Mouse (Mus musculus) adipocyte (in vitro differentiated cells): Measurements from ENCODE around the gene Vamp2.

Source experiments
- DNase-seq: peaks from one replicate; pipeline ENCODE4 v3.0.0-alpha.2; 2016; ENCODE audit warnings: low spot score

The Vamp2 gene

DNA sequence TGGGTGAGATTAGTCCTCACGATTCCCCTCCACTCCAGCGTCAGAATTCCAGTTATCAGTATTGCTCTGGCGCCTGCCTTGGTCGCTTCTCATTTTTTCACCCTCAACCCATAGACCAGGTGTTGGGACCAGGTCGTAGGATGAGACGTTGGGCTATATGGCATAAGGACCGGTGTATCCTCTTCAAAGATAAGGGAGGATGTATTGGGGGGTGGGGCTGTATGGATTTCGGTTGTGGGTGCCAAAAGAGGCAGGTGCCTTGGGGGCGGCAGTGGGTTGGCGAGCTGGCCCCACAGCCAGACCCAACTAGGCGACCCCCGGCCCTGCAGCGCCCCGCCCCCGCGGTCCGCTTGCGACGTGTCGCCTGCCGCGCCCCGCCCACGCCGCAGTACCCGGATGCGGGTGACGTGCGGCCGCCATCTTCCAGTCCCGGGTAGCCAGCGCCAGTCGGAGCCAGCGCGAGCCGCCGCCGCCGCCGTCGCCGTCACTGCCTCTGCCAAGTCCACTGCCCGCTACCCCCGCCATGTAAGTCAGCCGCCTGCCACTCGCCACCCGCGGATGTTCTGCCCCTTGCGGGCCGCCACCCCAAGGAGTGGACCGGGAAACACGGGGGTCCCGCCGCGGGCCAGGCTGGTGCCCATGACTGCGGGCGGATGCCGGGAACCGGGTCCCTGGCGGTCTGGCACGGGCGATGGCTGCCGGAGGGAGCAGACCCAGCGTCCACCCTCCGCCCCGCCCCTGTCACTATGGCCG, at the start of gene Vamp2:
TSS of gene Vamp2 (plus strand) at position 388 of the 753 bp plus-strand sequence.
- DNase-seq: peak; percentile 84

DNA sequence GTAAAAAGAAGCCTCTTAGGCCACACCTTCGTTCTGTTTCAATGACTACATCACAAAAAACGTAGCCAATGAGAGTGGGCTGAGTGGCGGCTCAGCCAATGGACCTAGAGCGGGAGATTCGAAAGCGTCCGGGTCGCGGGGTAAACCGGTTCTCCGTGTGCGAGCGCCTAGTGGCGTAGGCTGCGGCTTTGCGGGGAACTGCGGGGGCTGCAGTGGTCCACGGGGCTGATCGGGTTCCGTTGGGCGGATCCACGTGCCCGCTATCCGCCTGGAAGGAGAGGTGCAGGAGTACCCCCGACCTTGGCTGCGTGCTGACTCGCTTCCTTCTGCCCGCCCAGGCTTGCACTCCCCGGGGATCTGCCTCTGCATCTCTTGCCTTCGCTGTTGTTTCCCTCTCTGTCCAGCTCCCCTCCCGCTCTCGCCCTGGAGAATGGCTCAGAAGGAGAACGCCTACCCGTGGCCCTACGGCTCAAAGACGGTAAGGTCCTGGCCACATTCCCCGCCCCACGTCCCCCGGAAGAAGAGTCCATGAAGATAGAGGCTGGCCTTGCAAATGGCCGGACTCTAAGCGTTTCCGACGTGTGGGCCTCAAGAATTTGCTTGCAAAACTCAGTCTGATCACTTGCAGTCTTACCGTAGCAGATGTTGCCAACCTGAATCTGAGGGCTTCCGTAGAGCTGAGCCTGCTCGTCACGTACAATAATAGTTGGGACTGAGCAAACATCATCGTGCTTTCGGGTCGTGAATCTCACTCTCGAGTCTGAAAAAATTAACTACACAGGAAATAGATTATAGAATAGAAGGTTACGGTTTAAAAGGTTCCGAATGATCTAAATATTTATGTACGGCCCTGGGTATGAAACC, 42.5 kb upstream of the Vamp2 start, which contains the start of gene Aurkb:
TSS of gene Aurkb (plus strand) at position 117 of the 864 bp plus-strand sequence.
- peak; percentile 91 for DNase-seq

DNA sequence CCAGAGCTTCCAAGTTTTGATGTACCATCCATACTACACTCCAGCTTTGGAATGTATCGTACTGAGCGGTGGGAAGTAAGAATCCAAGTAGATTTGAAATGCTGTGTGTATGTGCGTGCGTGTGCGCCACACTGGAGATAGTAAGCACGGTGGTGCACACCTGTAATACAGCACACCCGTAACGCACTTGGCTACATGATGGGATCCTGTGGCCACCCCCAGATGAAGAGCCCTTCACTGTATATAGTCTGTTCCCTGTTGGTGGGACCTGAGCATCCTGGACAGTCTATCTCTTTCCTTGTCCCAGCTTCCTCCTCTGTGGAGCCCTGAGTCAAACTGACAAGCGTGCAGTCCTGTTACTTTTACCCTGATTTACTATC, 41.9 kb upstream of the Vamp2 start:
- DNase-seq: no peak

DNA sequence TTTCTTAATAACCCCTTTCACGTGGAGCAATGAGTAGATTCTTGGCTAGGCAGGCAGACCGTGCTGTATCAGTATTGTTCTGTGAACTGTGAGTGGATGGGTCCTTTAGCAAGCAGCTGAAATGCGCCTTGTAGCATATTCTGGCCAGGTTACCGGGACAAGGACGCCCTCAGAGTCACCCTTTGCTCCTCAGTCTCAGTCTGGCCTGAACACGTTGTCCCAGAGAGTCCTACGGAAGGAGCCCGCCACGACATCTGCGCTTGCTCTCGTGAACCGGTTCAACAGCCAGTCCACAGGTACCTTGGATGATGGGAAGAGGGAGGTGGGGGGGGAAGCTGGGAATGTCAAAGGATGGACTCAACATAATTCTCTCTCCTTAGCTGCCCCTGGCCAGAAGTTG, 40.7 kb upstream of the Vamp2 start:
- DNase-seq: no peak

DNA sequence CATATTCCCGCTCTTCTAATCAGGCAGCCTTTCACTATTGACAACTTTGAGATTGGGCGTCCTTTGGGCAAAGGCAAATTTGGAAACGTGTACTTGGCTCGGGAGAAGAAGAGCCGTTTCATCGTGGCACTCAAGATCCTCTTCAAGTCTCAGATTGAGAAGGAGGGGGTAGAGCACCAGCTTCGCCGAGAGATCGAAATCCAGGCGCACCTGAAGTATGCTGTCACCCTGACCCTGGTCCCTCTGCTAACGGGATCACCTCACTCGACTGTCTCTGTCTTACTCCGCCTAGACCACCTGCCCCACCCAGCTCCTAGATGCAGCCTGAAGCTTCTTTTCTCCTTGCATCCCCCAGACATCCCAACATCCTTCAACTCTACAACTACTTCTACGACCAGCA, 40.1 kb upstream of the Vamp2 start:
- DNase-seq: no peak

DNA sequence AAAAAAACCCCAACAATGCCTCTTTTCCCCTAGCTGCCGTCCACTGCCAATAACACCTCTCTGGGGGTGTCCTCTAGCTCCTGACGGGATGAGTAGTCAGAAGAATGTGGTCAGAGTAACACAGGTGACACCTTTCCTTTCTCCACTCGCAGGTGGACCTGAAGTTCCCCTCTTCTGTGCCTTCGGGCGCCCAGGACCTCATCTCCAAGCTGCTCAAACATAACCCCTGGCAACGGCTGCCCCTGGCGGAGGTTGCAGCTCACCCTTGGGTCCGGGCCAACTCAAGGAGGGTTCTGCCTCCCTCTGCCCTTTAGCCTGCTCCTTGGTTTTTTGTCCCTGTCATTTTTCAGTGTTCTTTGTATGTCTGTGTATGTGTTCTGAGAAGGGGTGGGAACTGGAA, 37.5 kb upstream of the Vamp2 start:
- DNase-seq: no peak

DNA sequence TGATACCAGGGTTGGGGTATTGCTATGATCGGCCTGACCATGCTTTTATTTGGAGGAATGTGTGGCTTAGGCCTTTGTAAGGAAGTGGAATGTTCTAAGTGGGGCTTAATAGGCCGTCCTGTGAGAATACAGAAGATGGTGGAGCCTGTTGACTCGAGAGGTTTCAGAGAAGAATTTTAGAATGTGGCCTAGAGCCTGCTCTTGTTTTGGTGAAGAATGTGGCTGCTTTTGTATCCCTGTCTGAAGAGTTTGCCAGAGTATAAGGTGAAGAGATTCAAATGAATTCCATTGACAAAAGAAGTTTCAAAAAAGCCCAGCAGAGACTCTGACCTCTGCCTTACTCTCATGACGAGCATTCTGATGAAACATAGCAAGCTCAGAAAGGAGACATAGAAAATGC, 36.5 kb upstream of the Vamp2 start:
- no peak for DNase-seq

DNA sequence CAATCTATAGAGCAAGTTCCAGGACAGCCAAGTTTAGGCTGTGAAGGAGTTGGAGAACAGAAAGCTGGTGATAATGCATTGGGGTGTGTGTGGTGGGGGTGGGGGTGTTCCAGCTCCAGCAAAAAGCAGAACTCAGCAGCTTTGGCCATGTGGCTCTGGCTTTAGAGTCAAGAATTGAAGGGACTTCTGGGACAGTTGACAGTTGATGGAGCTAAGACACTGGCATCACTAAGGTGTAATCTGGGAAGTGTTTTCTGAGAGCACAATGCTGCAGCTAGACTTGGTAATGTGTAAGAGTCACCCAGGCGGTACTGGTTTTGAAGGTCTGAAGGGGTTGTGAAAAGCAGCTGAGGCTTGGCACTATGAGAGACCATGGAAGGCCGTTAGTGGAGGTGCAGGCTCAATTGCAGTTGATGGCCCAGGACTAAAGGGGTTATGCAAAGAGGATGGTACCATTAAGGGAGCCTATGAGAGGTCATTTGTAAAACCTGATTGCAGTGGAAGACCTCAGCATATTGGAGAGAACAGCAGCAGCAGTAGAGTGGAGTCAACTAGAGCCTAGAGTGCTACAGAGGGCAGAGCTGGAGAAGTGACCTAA, 35.4 kb upstream of the Vamp2 start:
- DNase-seq: no peak

DNA sequence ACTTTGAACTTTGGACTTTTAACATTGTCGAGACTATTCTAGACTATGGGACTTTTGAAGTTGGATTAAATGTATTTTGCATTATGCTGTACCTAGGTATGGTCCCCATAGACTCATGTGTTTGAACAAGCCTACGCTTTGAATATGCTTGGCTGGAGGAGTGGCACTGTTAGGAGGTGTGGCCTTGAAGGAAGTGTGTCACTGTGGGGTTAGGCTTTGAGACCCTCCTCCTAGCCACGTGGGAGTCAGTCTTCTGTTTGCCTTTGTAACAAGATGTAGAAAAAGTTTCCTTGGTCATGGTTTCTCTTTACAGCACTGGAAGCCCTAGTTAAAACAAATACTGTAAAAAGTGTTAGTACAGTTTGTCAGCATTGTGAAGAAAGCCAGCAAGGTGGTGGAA, 34.4 kb upstream of the Vamp2 start:
- DNase-seq: no peak

DNA sequence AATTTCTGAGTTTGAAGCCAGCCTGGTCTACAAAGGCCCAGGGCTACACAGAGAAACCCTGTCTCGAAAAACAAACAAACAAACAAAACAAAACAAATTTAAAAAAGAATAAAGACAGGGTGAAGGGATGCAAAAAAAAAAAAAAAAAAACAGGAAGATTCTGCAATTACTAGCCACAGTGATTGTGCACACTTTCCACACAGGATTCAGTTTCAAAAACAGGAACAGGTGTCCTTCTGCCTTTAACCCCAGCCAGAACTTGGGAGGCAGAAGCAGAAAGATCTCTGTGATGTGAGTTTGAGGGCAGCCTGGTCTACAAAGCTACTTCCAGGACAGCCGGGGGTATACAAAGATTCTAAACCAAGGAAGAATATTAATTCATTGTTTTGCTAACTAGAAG, 30.0 kb upstream of the Vamp2 start:
- DNase-seq: no peak

DNA sequence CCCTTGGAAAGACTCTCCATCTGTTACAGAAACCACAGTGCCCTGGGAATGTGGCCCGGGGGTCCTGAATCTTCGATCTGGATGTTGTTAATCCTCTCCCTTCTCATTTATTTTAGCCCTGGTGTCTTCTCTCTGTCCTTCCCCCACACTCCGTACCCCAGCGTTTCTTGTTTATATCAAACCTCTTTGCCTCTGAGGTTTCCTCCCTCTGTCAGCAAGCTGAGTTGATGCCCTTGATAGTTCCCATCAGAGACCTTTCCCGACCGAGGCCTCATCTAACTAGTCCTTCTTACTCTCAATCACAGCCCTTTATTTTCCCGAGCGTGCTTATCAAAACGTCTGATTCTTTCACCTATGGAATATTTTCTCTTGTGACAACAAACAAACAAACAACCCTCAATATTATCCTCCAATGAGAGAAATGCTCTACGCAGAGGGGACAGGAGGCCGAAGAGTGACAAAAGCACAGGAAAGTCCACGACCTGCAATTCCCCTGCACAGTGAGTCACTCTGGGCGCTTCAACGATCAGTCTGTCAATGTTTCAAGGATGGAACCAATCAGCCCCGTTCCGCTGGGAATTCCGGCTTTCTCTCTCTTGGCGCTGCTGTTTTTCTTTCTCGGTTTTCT, 29.4 kb upstream of the Vamp2 start:
- DNase-seq: no peak

DNA sequence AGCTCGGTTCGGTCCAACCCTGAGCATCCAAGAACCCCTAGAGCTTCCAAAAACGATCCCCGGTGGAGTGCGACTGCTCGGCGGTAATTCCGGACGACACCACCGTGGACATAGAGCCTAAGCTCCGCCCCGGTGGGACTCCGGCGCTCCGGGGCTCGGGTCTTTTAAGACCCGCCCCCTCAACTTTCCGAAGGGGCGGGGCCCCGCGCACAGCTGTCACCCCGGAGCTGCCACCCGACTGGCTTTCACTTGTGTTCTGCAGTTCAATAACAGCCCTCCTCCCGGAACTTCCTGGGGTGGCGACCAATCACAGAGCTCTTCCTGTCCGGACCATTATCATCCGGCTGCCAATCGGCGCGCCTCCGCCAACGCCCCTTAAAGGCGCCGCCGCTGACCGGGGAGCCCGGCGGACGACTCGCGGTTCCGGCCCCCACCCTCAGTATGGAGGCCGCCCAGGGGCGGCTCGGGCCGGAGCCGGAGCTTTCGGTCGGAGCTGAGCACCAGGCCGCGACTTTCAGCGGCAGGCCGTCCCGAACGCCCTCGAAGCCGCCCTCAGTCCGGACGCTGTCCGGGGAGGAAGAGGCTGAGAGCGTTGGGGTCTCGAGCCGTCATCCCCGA, 28.8 kb upstream of the Vamp2 start, which contains the start of gene Borcs6:
TSS of gene Borcs6 (plus strand) at position 361 of the 618 bp plus-strand sequence.
- DNase-seq: peak; percentile 98

DNA sequence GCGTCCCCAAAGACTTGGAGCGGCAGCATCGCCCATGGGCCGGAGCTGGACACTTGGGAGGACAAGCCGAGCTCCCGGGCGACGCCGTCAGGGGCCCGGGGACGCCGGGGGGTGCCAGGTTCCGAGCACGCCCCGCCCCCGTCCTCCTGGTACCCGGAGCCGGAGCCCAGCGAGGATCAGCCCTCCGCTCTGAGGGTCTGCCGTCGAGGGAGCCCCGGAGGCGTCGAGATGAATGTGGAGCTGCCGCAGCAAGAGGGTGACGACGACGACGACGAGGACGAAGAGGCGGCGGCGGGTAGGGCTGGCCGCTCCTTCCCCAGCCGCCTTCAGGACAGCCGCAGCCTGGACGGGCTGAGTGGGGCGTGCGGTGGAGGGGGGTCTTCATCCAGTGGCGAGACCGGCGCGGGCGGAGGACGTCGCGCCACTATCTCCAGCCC, 28.3 kb upstream of the Vamp2 start:
- DNase-seq: no peak

DNA sequence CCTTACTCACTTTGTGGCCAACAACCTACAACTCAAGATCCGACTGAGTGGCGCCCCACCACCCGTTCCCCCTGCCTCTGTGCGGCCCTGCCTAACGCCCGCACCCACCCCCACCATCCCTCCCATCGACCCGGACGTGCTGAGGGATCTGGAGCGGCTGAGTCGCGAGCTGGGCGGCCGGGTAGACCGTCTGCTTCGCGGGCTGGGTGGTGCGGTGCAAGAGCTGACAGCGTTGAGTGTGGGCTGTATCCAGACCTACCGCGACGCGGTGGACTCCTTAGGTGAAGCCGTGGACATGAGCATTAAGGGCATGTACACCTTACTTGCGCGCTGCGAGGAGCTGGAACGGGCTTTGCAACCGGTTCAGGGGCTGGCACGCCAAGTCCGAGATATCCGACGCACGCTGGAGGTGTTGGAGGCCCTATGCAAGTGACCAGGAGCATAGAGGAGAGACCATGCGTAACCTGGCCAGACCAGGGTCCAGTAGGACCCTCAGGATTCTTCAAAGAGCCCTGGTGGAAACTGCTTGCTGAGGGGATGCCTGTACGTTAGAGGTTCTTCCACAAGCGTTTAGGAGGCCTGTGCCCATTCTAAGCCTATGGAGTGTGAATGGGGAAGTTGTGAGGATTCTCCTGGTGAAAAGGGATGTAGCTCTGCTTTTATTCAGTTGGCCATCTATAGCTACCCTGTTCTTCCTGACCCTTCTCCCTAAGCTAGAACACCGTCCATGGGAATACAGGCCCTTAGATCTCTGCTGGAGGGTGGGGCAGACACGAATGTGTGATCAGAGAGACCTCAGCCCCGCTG, 27.6 kb upstream of the Vamp2 start:
- peak; percentile 40 for DNase-seq

DNA sequence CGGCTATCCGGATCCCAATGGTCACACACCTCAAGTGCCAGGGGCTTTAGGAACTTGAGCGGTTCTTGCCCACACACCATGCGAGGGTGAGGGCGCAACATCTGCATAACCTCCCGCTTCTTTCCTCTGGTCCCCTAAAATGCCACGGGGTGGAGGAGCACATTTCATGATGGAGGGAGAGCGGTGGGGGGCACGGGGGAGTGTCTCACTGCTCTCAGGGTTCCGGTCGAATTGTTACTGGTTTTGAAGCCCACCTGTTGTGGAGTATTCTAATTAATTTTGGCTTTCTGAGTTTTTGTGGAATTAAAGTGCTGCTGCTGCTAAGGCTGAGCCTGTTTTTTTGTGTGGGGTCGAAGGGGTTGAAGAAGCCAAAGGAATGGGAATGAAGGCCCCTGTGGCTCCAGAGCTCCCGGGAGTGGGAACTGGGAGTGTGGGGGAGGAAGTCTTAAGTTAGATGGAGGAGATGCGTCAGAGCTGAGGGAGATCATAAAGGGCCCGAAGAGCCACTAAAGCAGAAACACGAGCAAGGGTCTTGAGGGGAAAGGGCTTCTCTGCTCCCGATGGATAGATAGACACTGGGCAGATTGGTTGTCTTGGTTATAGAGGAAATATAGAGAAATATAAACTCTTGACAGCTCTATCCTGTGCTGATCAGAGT, 26.9 kb upstream of the Vamp2 start:
- DNase-seq: no peak

DNA sequence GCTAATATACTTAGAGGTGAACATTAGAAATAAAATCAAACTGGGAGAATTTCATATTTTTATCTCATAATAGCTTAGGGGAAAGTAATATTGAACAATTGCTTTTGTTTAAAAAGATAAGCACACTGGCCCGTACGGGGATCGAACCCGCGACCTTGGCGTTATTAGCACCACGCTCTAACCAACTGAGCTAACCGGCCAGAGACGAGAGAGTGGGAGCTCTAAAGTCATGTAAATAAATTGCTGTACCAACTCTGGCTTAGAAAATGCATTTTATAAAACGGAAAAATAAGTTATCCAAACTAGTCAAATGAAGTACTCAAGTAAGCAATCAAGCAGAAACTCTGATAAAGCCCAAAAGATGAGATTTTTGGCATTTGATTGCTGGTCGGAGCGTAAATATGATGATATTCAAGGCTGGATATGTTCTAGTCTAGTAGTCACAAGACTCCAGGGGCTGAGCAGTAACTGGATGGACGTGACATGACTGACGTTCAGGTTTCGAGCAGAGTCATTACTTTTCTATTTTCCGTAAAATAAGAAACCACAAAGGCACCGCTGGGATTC, 26.0 kb upstream of the Vamp2 start:
- peak; percentile 78 for DNase-seq

DNA sequence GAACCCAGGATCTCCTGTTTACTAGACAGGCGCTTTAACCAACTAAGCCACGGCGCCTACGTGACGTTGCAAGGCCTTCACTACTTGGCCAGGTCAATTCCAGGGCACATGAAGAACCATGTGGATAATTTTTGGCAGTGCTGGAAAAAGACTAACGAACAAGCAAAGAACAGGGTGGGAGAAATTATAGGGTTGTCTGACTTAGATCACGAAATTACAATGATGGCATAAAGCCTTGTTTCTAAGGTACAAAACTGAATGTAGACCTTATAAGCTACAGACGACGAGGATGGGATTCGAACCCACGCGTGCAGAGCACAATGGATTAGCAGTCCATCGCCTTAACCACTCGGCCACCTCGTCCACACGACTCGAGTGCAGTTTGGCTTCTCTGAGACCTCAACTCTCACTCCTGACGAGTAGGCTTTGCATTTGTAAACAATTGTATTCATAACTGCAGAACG, 25.5 kb upstream of the Vamp2 start:
- peak; percentile 97 for DNase-seq

DNA sequence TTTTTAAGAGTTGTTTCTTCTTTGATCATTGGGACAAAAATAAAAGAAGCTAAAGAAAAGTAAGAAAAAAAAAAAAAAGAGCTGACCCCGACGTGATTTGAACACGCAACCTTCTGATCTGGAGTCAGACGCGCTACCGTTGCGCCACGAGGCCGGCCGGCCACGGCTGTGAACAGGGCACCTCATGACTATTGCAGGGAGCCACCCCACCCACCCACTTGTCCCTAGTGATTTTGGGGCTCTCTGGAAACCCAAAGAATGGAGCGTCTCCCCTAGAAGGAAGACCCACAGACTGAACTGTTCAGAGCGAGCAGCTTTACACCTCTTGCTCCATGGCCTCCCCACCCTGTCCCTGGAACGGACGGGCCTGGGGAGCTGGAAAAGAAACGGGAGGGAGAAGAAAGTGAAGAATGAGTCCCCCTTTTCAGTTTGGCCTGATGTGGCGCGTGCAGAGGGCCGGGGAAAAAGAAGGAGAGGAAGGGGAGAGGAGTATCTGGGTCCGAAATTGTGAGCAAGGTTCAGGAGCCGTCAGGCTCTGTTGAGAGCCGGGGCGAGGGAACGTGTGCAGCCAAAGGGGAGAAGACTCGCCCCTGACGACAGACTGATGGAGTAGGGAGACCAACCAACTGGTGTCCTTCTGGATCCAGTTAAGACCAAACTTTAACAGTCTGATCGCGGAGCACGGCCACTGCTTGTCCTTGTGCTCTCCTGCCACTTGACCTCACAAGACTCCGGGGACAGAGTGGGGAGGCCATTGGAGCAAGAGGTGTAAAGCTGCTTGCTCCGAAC, 24.7 kb upstream of the Vamp2 start:
- DNase-seq: peak; percentile 82
